Mouse (Mus musculus) heart, postnatal 36 days (tissue): ENCODE measurements at regions not wholly inside any gene's neighbourhood (a gene's known extent, or its start where the extent isn't known, plus 50 kb on each side); places are given as distances from the start of the nearest gene placed in this dataset.

Experiments used
- DNase-seq, 2 experiments: peaks; one replicate each; pipeline ENCODE4 v3.0.0; 2021 to 2022
- intact Hi-C: fragments of 180-260 bp; cut with DNase I; formaldehyde crosslinking; loops from one replicate; pipeline ENCODE4 v1.15.1; 2025

GRCm38 (mm10) chr2:11416122-11416521, 137.8 kb downstream of the Pfkfb3 start:
- intact Hi-C loops, result no loop called here
- DNase-seq, result no peak

GRCm38 (mm10) chr2:11412521-11412920, 141.4 kb downstream of the Pfkfb3 start:
- DNase-seq, result no peak
- intact Hi-C loops, result no loop called here

GRCm38 (mm10) chr2:11408497-11408896, 145.4 kb downstream of the Pfkfb3 start:
- intact Hi-C loops, result no loop called here

GRCm38 (mm10) chr2:11406103-11406615, 147.7 kb downstream of the Pfkfb3 start:
- intact Hi-C loops, result no loop called here
- no peak for DNase-seq

More at GRCm38 (mm10) chr2:11408497-11408896, 145.4 kb downstream of the Pfkfb3 start:
- DNase-seq, result no peak

GRCm38 (mm10) chr2:11402218-11402848, 151.5 kb downstream of the Pfkfb3 start:
- no peak for DNase-seq
- intact Hi-C loops, result no loop called here

- intact Hi-C loops, result no loop called here
- no peak for DNase-seq
These were observed 154.5 kb downstream of the Pfkfb3 start for GRCm38 (mm10) chr2:11399411-11399810.

- intact Hi-C loops, result no loop called here
- no peak for DNase-seq
These were observed 154.9 kb downstream of the Pfkfb3 start for GRCm38 (mm10) chr2:11398949-11399348.

GRCm38 (mm10) chr2:11398391-11398790, 155.5 kb downstream of the Pfkfb3 start:
- intact Hi-C loops, result no loop called here
- no peak for DNase-seq

- no peak for DNase-seq
- intact Hi-C loops, result no loop called here
These were observed 157.0 kb downstream of the Pfkfb3 start for GRCm38 (mm10) chr2:11396835-11397234.

- no peak for DNase-seq
- intact Hi-C loops, result no loop called here
These were observed 159.1 kb downstream of the Pfkfb3 start for GRCm38 (mm10) chr2:11394675-11395349.

- intact Hi-C loops, result no loop called here
- DNase-seq, result no peak
These were observed 162.2 kb downstream of the Pfkfb3 start for GRCm38 (mm10) chr2:11391725-11392124.

- intact Hi-C loops, result no loop called here
- no peak for DNase-seq
These were observed 163.1 kb downstream of the Pfkfb3 start for GRCm38 (mm10) chr2:11390667-11391334.

- DNase-seq, result no peak
- intact Hi-C loops, result no loop called here
These were observed 166.3 kb downstream of the Pfkfb3 start for GRCm38 (mm10) chr2:11387623-11388022.

GRCm38 (mm10) chr2:11383815-11384214, 170.1 kb downstream of the Pfkfb3 start:
- no peak for DNase-seq
- intact Hi-C loops, result no loop called here

- intact Hi-C loops, result loop anchor here (5.0 kb wide), 1 partner anchor 50 kb away; no protein-coding TSS in a partner anchor
- DNase-seq, result no peak
These were observed 176.7 kb downstream of the Pfkfb3 start for GRCm38 (mm10) chr2:11377213-11377612.

GRCm38 (mm10) chr2:11375726-11376454, 178.0 kb downstream of the Pfkfb3 start:
- intact Hi-C loops, result loop anchor here (5.0 kb wide), 1 partner anchor 51 kb away; no protein-coding TSS in a partner anchor
- no peak for DNase-seq

GRCm38 (mm10) chr2:11375092-11375491, 178.8 kb downstream of the Pfkfb3 start:
- intact Hi-C loops, result loop anchor here (5.0 kb wide), 1 partner anchor 52 kb away; no protein-coding TSS in a partner anchor
- DNase-seq, result peak; percentile 31 to 33

GRCm38 (mm10) chr2:11370273-11370672, 183.6 kb downstream of the Pfkfb3 start:
- intact Hi-C loops, result no loop called here
- no peak for DNase-seq

- intact Hi-C loops, result no loop called here
- DNase-seq, result no peak
These were observed 186.6 kb downstream of the Pfkfb3 start for GRCm38 (mm10) chr2:11367319-11367718.

GRCm38 (mm10) chr2:11365815-11366214, 188.1 kb downstream of the Pfkfb3 start:
- no peak for DNase-seq
- intact Hi-C loops, result no loop called here

- intact Hi-C loops, result no loop called here
- peak; percentile 16 to 29 for DNase-seq
These were observed 188.5 kb downstream of the Pfkfb3 start for GRCm38 (mm10) chr2:11365371-11365770.
